Mouse (Mus musculus) heart, embryonic 14.5 days (tissue): Measurements from ENCODE around the gene Drap1. TPM values are rescaled to one million over a fixed set of nuclear protein-coding genes. Genes with fewer than 3 reads are reported as not detected.

Source experiments
- ATAC-seq: fragments of 200-750 bp; cut with Nextera tagmentation; 2 replicates; pipeline ENCODE4 v1.8.0; 2017; ENCODE audit warnings: low read depth, moderate TSS enrichment; ENCODE audit not compliant: insufficient number of reproducible peaks, insufficient read depth, low FRiP score
- H3K27ac ChIP-seq, 2 experiments: fragments of 200-500 bp in 1 of 2; fragments of 300-500 bp in 1 of 2; sonication (generic) in 1 of 2; replicated peaks in 1 of 2; 2 replicates each; pipeline ENCODE4 v1.5.1; 2012 to 2014; ENCODE audit warnings: low read depth in 2 of 2, low read length in 2 of 2, control low read depth in 1 of 2, mild to moderate bottlenecking in 1 of 2, mixed read lengths in 1 of 2; ENCODE audit not compliant: control insufficient read depth in 1 of 2, insufficient read depth in 1 of 2
- H3K27me3 ChIP-seq: fragments of 300-500 bp; sonication (generic); 2 replicates; pipeline ENCODE4 v1.6.1; 2014; ENCODE audit warnings: mild to moderate bottlenecking, low read length, control low read depth; ENCODE audit not compliant: control insufficient read depth, insufficient read depth
- H3K36me3 ChIP-seq: fragments of 300-500 bp; sonication (generic); 2 replicates; pipeline ENCODE4 v1.6.1; 2014; ENCODE audit warnings: mild to moderate bottlenecking, control low read depth, low read length, mixed read lengths; ENCODE audit not compliant: control insufficient read depth, insufficient read depth
- H3K4me1 ChIP-seq, 2 experiments: fragments of 200-500 bp in 1 of 2; fragments of 300-500 bp in 1 of 2; sonication (generic) in 1 of 2; 2 replicates each; pipeline ENCODE4 v1.6.1; 2012 to 2014; ENCODE audit warnings: low read length in 2 of 2, control low read depth in 1 of 2, mixed read lengths in 1 of 2; ENCODE audit not compliant: control insufficient read depth in 2 of 2, insufficient read depth in 2 of 2
- H3K4me2 ChIP-seq: fragments of 300-500 bp; sonication (generic); 2 replicates; pipeline ENCODE4 v1.6.1; 2014; ENCODE audit warnings: mild to moderate bottlenecking, low read length
- H3K4me3 ChIP-seq, 2 experiments: fragments of 200-500 bp in 1 of 2; fragments of 300-500 bp in 1 of 2; sonication (generic) in 1 of 2; 2 replicates each; pipeline ENCODE4 v1.5.1; 2012 to 2014; ENCODE audit warnings: low read length in 2 of 2, mild to moderate bottlenecking in 2 of 2, control low read depth in 1 of 2, low read depth in 1 of 2, moderate library complexity in 1 of 2; ENCODE audit not compliant: control insufficient read depth in 1 of 2, insufficient read depth in 1 of 2
- H3K9ac ChIP-seq: fragments of 300-500 bp; sonication (generic); 2 replicates; pipeline ENCODE4 v1.6.1; 2014; ENCODE audit warnings: mild to moderate bottlenecking, low read length
- H3K9me3 ChIP-seq: fragments of 300-500 bp; sonication (generic); 2 replicates; pipeline ENCODE4 v1.6.1; 2016; ENCODE audit warnings: low read length, control low read depth; ENCODE audit not compliant: control insufficient read depth
- WGBS: fragments of 180-500 bp; shearing (Covaris S2); extraction: QIAGEN DNeasy Blood & Tissue Kit; methylation state at CpG from one replicate; pipeline ENCODE4 v1.1.7; 2014; 5-methylcytosine and 5-hydroxymethylcytosine counted together
- polyA plus RNA-seq: library from polyadenylated mRNA; unstranded; fragments of >200 nt; fragmentation: Nextera tagmentation; extraction: Ambion mirVana; gene quantifications from 2 replicates; pipeline ENCODE4 v1.2.1, GENCODE M21; 2014

The Drap1 gene
- polyA plus RNA-seq, 1 experiment from 2014 or later: 178 TPM

DNA sequence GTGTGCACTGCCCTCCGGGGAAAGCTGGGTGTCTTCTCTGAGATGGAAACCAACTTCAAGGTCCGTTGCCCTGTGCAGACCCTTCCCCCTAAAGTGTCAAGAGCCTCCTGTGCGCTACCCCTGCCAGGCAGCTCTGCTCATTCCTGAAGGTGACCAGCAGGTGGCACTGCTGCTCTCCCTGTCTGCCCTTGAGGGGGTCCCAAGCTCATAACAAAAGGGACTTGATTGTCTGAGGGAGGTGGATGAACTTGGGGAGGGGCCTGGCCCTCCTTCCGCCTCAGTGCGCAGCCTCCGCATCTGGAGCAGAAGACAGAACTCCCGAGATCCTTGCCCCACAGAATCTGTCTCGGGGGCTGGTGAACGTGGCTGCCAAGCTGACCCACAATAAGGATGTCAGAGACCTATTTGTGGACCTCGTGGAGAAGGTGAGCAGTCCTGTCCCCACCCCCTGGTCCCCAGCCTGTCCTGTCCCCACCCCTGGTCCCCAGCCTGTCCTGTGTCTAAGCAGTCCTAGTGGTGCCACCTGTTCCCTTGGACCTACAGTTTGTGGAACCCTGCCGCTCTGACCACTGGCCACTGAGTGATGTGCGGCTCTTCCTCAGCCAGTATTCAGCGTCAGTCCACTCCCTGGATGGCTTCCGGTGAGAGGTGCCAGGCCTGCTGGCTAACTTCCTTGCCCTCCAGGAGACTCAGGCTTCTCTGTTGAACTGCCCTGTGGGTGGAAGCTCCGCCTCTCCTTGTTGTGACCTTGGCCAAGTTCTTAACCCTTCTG lies 39.2 kb upstream of the Drap1 start:
- peak overlapping the region; percentile 28 to 35 for H3K4me3 ChIP-seq
- H3K9ac ChIP-seq: peak overlapping the region; percentile 70
- ATAC-seq: 0 out of 2 replicates have a peak, but pooled peaks have one; percentile 27
- H3K36me3 ChIP-seq: peaks cover 63% of the 10 kb centered on the region
- H3K27ac ChIP-seq: peak overlapping the region; percentile 80 to 87
- 33% methylated on average over 15 of the region's 15 CpGs for WGBS
- peaks cover 4 to 16% of the 10 kb centered on the region in 2 experiments for H3K4me1 ChIP-seq
- H3K4me2 ChIP-seq: peak overlapping the region; percentile 59
- H3K9me3 ChIP-seq: no peaks in the 10 kb centered on the region
- no peaks in the 10 kb centered on the region for H3K27me3 ChIP-seq

DNA sequence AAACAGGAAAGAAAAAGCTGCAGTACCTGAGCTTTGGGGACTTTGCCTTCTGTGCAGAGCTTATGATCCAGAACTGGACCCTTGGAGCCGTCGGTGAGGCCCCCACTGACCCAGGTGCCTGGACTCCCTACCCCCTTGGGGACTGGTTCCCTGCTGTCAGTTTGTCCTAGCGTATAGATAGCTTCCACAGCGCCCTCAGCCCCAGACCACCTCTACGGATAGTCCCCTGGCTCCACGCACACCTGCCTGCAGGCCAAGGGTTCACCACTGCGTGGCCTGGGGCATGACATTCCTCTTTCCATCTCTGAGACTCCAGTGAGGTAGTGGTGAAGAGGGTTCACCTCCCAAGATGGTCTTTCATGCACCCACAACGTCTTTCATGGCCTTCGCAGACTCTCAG lies 38.4 kb upstream of the Drap1 start:
- no peak overlapping the region for H3K9ac ChIP-seq
- no peaks in the 10 kb centered on the region for H3K27me3 ChIP-seq
- H3K4me2 ChIP-seq: no peak overlapping the region
- WGBS: 86% methylated on average over 9 of the region's 9 CpGs
- H3K4me1 ChIP-seq: peaks cover 4 to 17% of the 10 kb centered on the region in 2 experiments
- no peaks in the 10 kb centered on the region for H3K9me3 ChIP-seq
- H3K36me3 ChIP-seq: peaks cover 63% of the 10 kb centered on the region
- H3K27ac ChIP-seq: no peak overlapping the region
- ATAC-seq: no peak
- no peak overlapping the region for H3K4me3 ChIP-seq

DNA sequence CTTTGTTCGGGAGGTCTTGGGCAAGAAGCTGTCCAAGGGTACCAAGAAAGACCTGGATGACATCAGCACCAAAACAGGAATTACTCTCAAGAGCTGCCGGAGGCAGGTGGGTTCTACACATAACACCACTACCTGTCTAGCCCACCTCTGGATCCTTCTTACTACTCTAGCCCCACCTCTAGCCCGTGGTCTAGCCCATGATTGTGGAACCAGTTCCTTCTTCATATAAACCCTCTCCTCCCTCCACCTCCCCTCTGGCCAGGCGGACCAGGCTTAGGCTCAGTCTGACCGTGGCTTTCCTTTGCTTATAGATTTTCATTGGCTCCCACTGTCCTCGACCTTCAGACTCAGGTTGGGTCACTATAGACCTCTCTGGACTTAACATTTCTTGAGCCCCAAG lies 36.6 kb upstream of the Drap1 start:
- H3K9ac ChIP-seq: peak overlapping the region; percentile 80
- no peaks in the 10 kb centered on the region for H3K9me3 ChIP-seq
- H3K36me3 ChIP-seq: peaks cover 46% of the 10 kb centered on the region
- H3K4me3 ChIP-seq: peak overlapping the region in 1 of 2 experiments; percentile 75; a peak in 2 of 4 replicates
- H3K4me1 ChIP-seq: peaks cover 6 to 21% of the 10 kb centered on the region in 2 experiments
- peak overlapping the region; percentile 80 for H3K4me2 ChIP-seq
- no peak overlapping the region for H3K27ac ChIP-seq
- H3K27me3 ChIP-seq: no peaks in the 10 kb centered on the region
- WGBS: 86% methylated on average over 6 of the region's 6 CpGs
- no peak for ATAC-seq

DNA sequence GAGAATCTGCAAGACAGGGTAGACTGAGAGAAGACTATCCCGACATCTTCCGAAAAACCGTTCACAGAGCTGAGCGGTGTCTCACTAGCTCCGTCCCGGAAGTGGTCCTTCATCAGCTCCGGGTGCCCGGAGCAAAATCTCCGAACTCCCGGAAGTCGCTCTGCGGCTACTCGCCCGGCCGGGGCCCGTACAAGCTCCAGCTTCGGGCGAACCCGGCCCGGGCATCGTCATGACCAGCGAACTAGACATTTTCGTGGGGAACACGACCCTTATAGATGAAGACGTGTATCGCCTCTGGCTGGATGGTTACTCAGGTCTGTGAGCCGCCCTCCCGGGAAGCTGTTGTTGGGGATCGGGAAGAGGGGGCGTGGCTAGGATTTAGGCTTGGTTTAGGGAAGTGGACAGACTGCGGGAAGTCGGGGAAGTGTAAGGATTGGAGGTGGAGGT lies 35.7 kb upstream of the Drap1 start, which contains the start of gene Fibp:
Fibp (plus strand) TSS at position 151 of the 447 bp plus-strand sequence.
- peak within 1 kb of the TSS; percentile 80 for H3K9ac ChIP-seq
- WGBS: under 1% methylated on average over 32 of the region's 32 CpGs
- H3K4me2 ChIP-seq: peak within 1 kb of the TSS; percentile 80
- H3K27me3 ChIP-seq: no peaks in the 10 kb centered on the region
- H3K9me3 ChIP-seq: no peaks in the 10 kb centered on the region
- H3K27ac ChIP-seq: peak within 1 kb of the TSS; percentile 64 to 70; a peak in 2 of 4 replicates
- ATAC-seq: 0 out of 2 replicates have a peak, but pooled peaks have one; percentile 14
- peaks cover 36% of the 10 kb centered on the region for H3K36me3 ChIP-seq
- H3K4me3 ChIP-seq: peak within 1 kb of the TSS; percentile 75 to 85
- H3K4me1 ChIP-seq: peaks cover 11 to 30% of the 10 kb centered on the region in 2 experiments

DNA sequence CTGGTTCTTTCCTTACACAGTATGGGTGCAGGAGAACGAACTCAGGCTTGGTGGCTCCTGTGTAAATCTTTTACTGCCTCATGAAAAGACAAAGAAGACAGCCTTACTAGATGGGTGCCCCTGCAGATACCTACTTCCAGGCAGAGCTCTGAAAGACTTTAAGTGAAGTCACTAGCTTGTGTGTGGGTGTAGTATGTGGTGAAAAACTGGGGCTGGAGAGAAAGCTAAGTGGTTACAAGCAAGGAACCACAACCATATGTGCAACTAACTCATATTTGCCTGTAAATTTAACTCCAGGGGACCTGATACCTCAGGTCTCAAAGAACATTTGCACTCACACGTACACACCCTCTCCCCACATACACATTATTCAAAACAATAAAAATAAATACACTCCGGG lies 35.1 kb upstream of the Drap1 start:
- WGBS: 23% methylated on average over 3 of the region's 3 CpGs
- Histone ChIP-seq H3K9ac (peak overlapping the region; percentile 80), H3K4me1 (peaks cover 12 to 36% of the 10 kb centered on the region in 2 experiments), H3K27me3 (no peaks in the 10 kb centered on the region), H3K4me3 (peak overlapping the region in 1 of 2 experiments; percentile 75; a peak in 3 of 4 replicates), H3K36me3 (peaks cover 32% of the 10 kb centered on the region), H3K27ac (peak overlapping the region in 1 of 2 experiments; percentile 70; a peak in 1 of 4 replicates), H3K9me3 (no peaks in the 10 kb centered on the region), H3K4me2 (peak overlapping the region; percentile 80)
- no peak for ATAC-seq

DNA sequence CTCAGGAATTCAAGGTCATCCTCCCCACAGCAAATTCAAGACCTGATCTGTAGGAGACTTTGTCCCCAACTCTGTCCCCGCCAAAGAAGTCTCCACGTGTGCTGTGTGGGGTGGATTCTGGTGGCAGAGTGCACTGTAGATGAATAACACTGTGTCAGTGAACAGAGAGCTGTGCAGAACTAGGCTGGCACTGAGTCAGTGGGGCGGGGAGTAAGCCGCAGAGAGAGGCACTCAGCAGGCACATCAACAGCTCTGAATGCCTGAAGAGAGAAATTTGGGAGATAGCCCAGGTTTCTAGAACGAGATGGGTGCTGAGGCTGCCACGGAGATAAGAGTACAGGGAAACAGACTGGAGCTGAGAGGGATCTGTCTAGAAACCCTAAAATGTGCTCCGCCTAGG lies 34.2 kb upstream of the Drap1 start:
- WGBS: 53% methylated on average over 7 of the region's 7 CpGs
- Histone ChIP-seq H3K4me3 (no peak overlapping the region), H3K27me3 (no peaks in the 10 kb centered on the region), H3K9me3 (no peaks in the 10 kb centered on the region), H3K9ac (no peak overlapping the region), H3K36me3 (peaks cover 32% of the 10 kb centered on the region), H3K27ac (no peak overlapping the region), H3K4me1 (peaks cover 11 to 35% of the 10 kb centered on the region in 2 experiments), H3K4me2 (no peak overlapping the region)
- ATAC-seq: no peak

DNA sequence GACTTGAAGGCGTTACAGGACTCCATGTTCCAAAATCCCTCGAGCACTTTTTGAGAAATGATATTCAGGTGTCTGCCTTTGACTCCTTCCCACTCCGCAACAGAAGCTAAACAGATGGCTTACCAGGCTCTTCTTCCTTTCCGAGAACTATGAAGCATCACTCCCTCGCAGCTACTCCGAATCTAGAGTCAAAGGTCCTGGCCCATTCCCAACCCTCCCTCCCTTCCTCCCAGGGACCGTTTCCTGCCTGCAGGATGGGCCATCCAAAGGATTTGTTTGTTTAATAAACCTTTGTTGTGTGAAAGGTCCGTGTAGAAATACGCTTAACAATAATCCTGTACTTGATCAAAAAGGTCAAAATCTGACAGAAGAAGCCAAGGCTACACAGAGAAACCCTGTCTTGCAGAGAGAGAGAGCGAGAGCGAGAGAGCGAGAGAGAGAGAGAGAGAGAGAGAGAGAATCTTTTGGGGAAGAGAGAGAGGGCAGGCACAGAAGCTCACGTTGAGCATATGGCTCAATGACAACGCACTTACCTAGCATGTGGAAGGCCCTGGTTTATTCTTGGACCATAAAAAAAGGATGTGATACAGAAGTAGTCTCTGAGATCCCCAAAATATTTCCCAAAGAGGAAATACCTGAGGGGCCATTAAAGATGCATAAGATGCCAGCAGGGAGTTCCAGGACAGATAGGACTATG lies 33.1 kb upstream of the Drap1 start, which contains the start of gene Ccdc85b:
Ccdc85b (minus strand) TSS at position 149 of the 697 bp plus-strand sequence.
- WGBS: 15% methylated on average over 14 of the region's 14 CpGs
- Histone ChIP-seq H3K9me3 (no peaks in the 10 kb centered on the region), H3K4me3 (peak within 1 kb of the TSS; percentile 69 to 92), H3K36me3 (peaks cover 28% of the 10 kb centered on the region), H3K27ac (peak within 1 kb of the TSS; percentile 90 to 94), H3K27me3 (no peaks in the 10 kb centered on the region), H3K4me1 (peaks cover 11 to 33% of the 10 kb centered on the region in 2 experiments), H3K9ac (peak within 1 kb of the TSS; percentile 89), H3K4me2 (peak within 1 kb of the TSS; percentile 97)
- no peak for ATAC-seq
